Mouse (Mus musculus): ENCODE data around the gene Mettl2.
"Not testable (repeated sequence)": the region's sequence is repeated elsewhere in the genome, so short reads cannot be mapped to it uniquely, and the experiment has no call there.

DNA sequence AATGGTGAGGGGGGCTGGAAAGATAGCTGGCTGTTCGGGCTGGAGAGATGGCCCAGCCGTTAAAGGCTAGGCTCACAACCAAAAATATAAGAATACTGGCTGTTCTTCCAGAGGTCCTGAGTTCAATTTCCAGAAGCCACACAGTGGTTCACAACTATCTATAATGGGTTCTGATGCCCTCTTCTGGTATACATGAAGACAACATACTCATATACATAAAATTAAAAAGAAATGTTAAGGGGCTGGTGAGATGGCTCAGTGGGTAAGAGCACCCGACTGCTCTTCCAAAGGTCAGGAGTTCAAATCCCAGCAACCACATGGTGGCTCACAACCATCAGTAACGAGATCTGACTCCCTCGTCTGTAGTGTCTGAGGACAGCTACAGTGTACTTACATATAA, 4.4 kb upstream of the Mettl2 start:
- TF ChIP-seq GATA1, TAL1 (IDR thresholded peaks at IDR 0.05; ENCODE audit: low read length): not testable (repeated sequence)

Measured in erythroblast, embryonic 14.5 days (primary cell).